Mouse (Mus musculus): ENCODE data around the gene Zfp955b.
"Not testable (repeated sequence)": the region's sequence is repeated elsewhere in the genome, so short reads cannot be mapped to it uniquely, and the experiment has no call there.

Gene Zfp955b

GRCm38 (mm10) chr17:33289039-33289875 lies at the start of gene Zfp955b:
TSS of gene Zfp955b (plus strand) at chr17:33289544.
- not testable (repeated sequence) for DNase-seq (ENCODE audit: low spot score)

DNA sequence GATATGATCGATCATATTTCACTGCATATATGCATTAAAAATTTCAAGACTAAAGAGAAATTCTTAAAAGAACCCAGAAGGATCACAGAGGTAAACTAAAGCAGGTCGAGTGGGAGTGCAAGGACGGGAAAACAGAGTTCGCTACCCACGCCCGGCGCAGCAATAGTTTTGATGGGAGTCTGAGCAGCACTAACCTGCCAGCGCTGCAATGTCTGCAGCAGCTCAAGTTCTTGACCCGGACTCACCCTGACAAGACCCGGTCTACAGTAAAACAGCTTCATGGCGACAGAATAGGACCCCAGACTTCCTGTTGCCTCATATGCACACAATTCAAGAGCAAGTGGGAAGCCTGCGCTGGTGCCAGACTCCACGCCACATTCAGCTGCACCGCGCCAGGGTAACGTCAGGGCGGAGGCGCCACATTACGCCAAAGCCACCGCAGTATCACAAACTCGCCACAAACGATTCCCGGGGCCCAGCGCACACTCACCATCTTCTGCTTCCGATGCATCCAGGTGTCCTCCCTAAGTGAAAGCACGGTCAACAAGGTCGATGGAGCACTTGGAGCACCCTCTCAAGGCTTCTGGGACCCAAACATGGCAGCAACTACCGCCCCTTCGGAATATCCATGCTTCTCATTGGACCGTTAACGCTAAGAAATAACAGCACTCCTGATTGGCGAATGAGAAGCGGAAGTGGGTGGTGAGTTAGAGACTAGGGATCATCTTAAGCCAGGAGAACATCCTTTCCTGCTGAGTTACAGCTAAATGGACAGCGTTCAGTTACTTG lies 34.6 kb upstream of the Zfp955b start, which contains the start of gene Zfp955a:
TSS of gene Zfp955a (minus strand) at position 616 of the 789 bp plus-strand sequence.
- DNase-seq (ENCODE audit: low spot score), result not testable (repeated sequence)

DNA sequence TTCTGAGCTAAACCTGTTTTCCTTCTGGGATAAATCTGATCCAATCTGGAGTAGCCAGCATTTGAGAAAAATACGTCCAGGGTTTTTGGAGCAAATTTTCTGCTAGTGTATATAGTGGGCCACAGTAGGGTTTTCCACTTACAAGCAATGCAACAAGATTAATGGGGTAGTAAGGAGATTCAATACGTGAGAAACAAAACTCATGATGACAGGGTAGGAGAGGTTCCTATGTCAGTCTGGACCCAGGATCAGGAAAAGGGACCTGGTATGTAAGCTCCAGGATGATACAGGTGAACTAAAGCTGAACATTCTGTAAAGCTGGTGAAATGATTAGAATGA lies 34.1 kb upstream of the Zfp955b start:
- not testable (repeated sequence) for DNase-seq (ENCODE audit: low spot score)

GRCm38 (mm10) chr17:33264376-33264775 lies 25.0 kb upstream of the Zfp955b start, which contains the start of gene Olfr63:
TSS of gene Olfr63 (plus strand) at chr17:33264676.
- DNase-seq (ENCODE audit: low spot score), result no peak

- no peak for DNase-seq (ENCODE audit: low spot score)
Observed at GRCm38 (mm10) chr17:33268907-33269306, 20.4 kb upstream of the Zfp955b start.

DNA sequence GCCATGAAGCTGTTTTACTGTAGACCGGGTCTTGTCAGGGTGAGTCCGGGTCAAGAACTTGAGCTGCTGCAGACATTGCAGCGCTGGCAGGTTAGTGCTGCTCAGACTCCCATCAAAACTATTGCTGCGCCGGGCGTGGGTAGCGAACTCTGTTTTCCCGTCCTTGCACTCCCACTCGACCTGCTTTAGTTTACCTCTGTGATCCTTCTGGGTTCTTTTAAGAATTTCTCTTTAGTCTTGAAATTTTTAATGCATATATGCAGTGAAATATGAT lies 469 bp downstream of the Zfp955b start:
- DNase-seq (ENCODE audit: low spot score), result not testable (repeated sequence)

GRCm38 (mm10) chr17:33352981-33353380 lies 63.6 kb downstream of the Zfp955b start:
- no peak for DNase-seq (ENCODE audit: low spot score)

Measured in ovary, postnatal 14 days (tissue).